Mouse (Mus musculus) kidney, adult 2 months (tissue): ENCODE results near the gene Lhfp.

Experiments
- CTCF ChIP-seq: fragments of 200-500 bp; conservative IDR thresholded peaks from 2 replicates; pipeline ENCODE4 v1.5.1; 2011; ENCODE audit warnings: low read depth, mild to moderate bottlenecking, control low read depth, low read length, moderate library complexity, mixed read lengths; ENCODE audit not compliant: insufficient read depth, insufficient read length
- POLR2A ChIP-seq: fragments of 200-500 bp; IDR thresholded peaks from one replicate; pipeline ENCODE4 v1.6.1; 2011; ENCODE audit warnings: low read depth, low read length, control low read depth

DNA sequence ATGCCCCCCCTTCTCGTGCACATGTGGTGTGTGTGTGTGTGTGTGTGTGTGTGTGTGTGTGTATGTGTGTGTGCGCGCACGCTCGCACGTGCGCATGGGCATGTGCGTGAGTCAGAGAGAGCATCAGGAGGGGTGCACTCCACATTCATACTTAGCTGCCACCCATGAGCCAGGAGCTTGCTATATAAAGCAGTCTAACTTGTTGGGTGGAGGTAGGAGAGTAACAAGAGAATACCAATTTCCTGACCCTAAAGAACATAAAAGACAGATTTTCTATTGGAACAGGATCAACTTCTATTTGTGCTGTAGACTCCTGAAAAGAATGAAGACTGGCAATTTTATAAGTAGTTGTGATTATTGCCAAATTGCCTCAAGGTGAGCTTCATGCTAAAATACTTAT, 39.4 kb downstream of the Lhfp start:
- TF ChIP-seq CTCF (no peak), POLR2A (no peak)
